Mouse (Mus musculus): ENCODE measurements around the gene Pxmp2. TPM values are rescaled to one million over a fixed set of nuclear protein-coding genes. Genes with fewer than 3 reads are reported as not detected.
A peak's percentile ranks its signal among the peaks of the same experiment; 100 is the strongest.

Pxmp2 gene
- polyA plus RNA-seq (2015; fragmentation: Nextera tagmentation; extraction: Ambion mirVana), result 8.0 and 9.7 TPM in 2 replicates

DNA sequence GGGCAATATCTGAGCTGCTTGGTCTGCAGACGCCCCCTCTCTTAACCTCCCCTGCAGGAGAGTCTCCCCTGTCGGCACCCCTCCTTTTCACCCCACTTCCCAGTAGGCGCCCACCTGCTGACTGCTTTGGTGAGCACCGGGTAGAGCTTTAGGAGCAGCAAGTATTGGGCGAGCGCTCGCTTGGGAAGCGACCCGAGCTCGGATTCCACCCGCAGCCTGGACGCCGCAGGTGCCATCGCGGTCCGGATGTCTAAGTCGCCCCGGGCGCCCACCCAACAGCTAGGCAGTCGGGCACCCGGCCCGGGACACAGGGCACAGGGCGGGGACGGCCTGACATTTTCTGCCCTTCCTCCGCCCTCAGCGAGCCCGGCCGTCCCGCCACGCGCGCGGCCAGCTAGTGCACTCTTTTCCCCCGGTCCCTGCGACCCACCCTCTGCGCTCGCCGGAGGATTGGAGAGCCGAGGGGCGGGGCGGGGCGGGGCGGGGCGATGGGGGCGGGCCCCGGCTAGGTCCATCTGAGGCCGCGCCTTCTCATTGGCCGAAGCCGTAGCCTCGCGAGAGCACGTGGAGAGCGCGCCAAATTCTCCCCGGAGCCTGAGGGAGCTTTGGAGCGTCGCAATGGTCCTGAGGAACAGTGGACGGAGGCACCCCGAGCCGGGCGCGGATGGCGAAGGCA, at the start of gene Pxmp2, which contains the start of gene Pole:
Pxmp2 (minus strand) TSS at position 417 of the 676 bp plus-strand sequence.
Pole (plus strand) TSS at position 537 of the 676 bp plus-strand sequence.
- Histone ChIP-seq H3K4me2 (replicated peaks) (peak within 1 kb of the TSS; percentile 93), H3K9ac (peak within 1 kb of the TSS; percentile 86), H3K27ac (no peak within 1 kb of the TSS; the same call in 1 of the 2 replicates), H3K9me3 (no peaks in the 10 kb centered on the region), H3K36me3 (peaks cover 19% of the 10 kb centered on the region), H3K4me3 (peak within 1 kb of the TSS; percentile 83), H3K4me1 (peaks cover 18% of the 10 kb centered on the region), H3K27me3 (peaks cover 24% of the 10 kb centered on the region)
- WGBS, result 0% methylated on average over 51 of the region's 64 CpGs
- ATAC-seq (ENCODE audit: low FRiP score, low read depth), result peak; percentile 99

DNA sequence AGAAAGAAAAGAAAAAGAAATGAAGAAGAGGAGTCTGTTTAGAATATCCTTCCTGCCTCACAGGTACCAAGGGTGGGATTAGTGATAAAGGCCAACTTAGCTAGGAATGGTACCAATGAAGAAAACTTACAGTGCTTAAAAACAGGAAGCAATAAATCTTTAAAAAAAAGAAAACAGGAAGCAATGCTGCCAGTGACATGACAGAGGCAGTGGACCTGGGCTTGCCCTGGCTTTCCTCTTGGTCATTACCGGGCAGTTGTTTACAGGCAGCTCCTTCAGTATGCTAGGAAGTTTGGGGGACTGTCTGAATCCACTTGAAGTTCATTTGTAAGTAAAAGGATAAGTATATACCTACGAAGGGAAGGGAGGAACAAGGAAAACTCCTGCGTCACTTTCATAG, 44.5 kb upstream of the Pxmp2 start:
- no peak overlapping the region for H3K4me2 ChIP-seq (replicated peaks)
- peaks cover 92% of the 10 kb centered on the region for H3K36me3 ChIP-seq
- H3K27ac ChIP-seq, result no peak overlapping the region
- no peaks in the 10 kb centered on the region for H3K9me3 ChIP-seq
- ATAC-seq (ENCODE audit: low FRiP score, low read depth), result no peak
- H3K4me3 ChIP-seq, result no peak overlapping the region
- 71% methylated on average over 3 of the region's 3 CpGs for WGBS
- no peaks in the 10 kb centered on the region for H3K4me1 ChIP-seq
- H3K9ac ChIP-seq, result no peak overlapping the region
- H3K27me3 ChIP-seq, result no peaks in the 10 kb centered on the region

DNA sequence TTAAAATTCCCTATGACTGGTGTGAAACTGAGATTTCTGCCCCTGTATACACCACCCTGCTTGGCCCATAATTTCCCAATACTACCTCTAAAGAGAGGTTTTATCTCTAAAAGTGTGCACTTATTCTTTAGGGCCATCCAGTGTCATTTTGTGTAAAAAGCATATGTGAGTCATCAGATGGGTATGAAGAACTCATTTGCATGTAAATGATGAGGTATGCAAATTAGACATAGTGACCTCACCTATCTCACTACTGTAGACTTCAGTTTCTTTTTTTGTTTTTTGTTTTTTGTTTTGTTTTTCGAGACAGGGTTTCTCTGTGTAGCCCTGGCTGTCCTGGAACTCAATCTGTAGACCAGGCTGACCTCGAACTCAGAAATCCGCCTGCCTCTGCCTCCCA, 27.1 kb upstream of the Pxmp2 start:
- Histone ChIP-seq H3K9me3 (no peaks in the 10 kb centered on the region), H3K4me2 (replicated peaks) (no peak overlapping the region), H3K36me3 (peaks cover 72% of the 10 kb centered on the region), H3K9ac (no peak overlapping the region), H3K4me3 (no peak overlapping the region), H3K27ac (no peak overlapping the region), H3K27me3 (no peaks in the 10 kb centered on the region), H3K4me1 (no peaks in the 10 kb centered on the region)
- WGBS, result 92% methylated on average over 3 of the region's 3 CpGs
- ATAC-seq (ENCODE audit: low FRiP score, low read depth), result no peak

DNA sequence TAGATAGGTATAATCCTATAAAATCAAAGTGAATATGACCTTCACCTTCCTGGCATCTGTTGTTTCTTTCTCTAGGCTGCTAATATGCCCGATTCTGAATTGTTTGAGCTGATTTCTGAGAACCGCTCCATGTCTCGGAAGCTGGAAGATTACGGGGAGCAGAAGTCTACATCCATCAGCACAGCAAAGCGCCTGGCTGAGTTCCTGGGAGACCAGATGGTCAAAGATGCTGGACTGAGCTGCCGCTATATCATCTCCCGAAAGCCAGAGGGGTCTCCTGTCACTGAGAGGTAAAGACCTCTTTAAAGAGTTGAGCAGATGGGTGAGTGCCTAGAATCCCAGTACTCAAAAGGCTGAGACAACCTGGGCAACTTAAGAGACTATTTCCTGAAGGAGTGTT, 22.9 kb upstream of the Pxmp2 start:
- no peak overlapping the region for H3K4me2 ChIP-seq (replicated peaks)
- no peak overlapping the region for H3K4me3 ChIP-seq
- no peaks in the 10 kb centered on the region for H3K4me1 ChIP-seq
- H3K27ac ChIP-seq, result no peak overlapping the region
- peaks cover 93% of the 10 kb centered on the region for H3K36me3 ChIP-seq
- H3K9ac ChIP-seq, result no peak overlapping the region
- H3K9me3 ChIP-seq, result no peaks in the 10 kb centered on the region
- no peaks in the 10 kb centered on the region for H3K27me3 ChIP-seq
- WGBS, result 95% methylated on average over 7 of the region's 7 CpGs
- ATAC-seq (ENCODE audit: low FRiP score, low read depth), result no peak

DNA sequence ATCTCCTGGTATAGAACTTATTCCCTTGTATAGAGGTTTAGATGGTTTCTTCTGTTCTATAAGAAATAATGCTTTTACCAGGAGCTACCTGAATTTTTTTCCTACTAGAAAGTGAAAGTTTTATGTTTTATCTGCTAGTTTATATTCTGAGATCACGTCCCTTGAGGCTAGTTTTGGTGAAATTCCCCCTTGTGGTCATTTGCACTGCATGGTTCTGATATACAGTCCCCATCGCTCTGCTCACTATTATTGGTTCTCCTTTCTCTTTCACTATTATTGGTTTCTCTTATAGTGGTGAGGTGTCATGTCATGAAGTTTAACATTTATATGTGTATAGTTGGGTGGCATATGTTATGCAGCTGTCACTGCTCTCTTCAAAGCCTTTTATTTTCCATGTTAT, 14.6 kb upstream of the Pxmp2 start:
- no peak for ATAC-seq (ENCODE audit: low FRiP score, low read depth)
- Histone ChIP-seq H3K4me1 (no peaks in the 10 kb centered on the region), H3K9me3 (no peaks in the 10 kb centered on the region), H3K4me3 (no peak overlapping the region), H3K27me3 (no peaks in the 10 kb centered on the region), H3K9ac (no peak overlapping the region), H3K4me2 (replicated peaks) (no peak overlapping the region), H3K36me3 (peaks cover 95% of the 10 kb centered on the region), H3K27ac (no peak overlapping the region)
- 93% methylated on average over 2 of the region's 2 CpGs for WGBS

DNA sequence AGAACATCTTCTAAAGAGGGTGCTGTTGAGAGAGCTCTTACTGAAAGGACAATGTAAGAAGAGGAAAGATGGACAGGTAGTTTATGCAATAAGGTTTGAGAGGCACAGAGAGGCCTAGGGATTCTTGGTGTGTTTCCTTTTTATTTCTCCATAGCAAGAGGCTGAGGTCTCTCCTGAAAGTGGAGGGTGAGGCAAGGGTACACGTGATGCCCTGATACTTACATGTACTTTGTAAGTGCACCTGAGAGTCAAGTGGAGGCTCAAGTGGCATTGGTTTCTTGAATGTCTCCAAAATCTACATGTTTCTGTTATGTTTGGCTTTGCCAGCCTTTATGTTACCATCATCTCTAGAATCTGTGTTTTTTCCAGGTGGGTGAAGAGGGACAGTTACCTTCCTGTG, 10.7 kb upstream of the Pxmp2 start:
- no peaks in the 10 kb centered on the region for H3K27me3 ChIP-seq
- peaks cover 90% of the 10 kb centered on the region for H3K36me3 ChIP-seq
- no peak overlapping the region for H3K4me3 ChIP-seq
- H3K4me1 ChIP-seq, result no peaks in the 10 kb centered on the region
- 97% methylated on average over 1 of the region's 1 CpGs for WGBS
- no peak overlapping the region for H3K9ac ChIP-seq
- no peak overlapping the region for H3K4me2 ChIP-seq (replicated peaks)
- no peak for ATAC-seq (ENCODE audit: low FRiP score, low read depth)
- H3K9me3 ChIP-seq, result no peaks in the 10 kb centered on the region
- no peak overlapping the region for H3K27ac ChIP-seq

- Histone ChIP-seq H3K4me2 (replicated peaks) (no peak overlapping the region), H3K27me3 (no peaks in the 10 kb centered on the region), H3K4me3 (no peak overlapping the region), H3K27ac (no peak overlapping the region), H3K4me1 (peaks cover 11% of the 10 kb centered on the region), H3K9ac (no peak overlapping the region), H3K36me3 (peaks cover 69% of the 10 kb centered on the region), H3K9me3 (no peaks in the 10 kb centered on the region)
- WGBS, result 92% methylated on average over 1 of the region's 1 CpGs
- no peak for ATAC-seq (ENCODE audit: low FRiP score, low read depth)
Measured at GRCm38 (mm10) chr5:110291649-110292048, 5.7 kb upstream of the Pxmp2 start.

DNA sequence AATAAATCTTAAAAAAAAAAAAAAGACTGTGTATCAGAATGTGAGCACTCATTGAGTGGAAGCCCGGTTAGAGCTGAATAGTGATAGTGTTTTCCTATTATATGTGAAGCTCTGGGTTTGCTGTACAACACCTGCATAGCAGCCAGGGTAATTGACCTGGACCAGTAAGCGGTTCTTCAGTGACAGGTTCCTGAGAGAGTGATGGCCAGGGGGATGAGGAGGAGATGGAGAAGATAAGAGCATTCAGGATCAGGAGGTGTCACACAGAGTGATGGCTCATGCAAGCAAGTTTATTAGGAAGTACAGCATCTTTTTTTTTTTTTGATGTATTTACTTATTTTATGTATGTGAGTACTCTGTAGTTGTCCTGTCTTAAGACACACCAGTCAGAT, 1.1 kb upstream of the Pxmp2 start:
- Histone ChIP-seq H3K27me3 (peaks cover 24% of the 10 kb centered on the region), H3K9ac (peak overlapping the region; percentile 86), H3K27ac (no peak overlapping the region), H3K4me2 (replicated peaks) (peak overlapping the region; percentile 93), H3K9me3 (no peaks in the 10 kb centered on the region), H3K4me1 (peaks cover 18% of the 10 kb centered on the region), H3K36me3 (peaks cover 31% of the 10 kb centered on the region), H3K4me3 (peak overlapping the region; percentile 83)
- ATAC-seq (ENCODE audit: low FRiP score, low read depth), result no peak
- WGBS, result 79% methylated on average over 2 of the region's 2 CpGs

DNA sequence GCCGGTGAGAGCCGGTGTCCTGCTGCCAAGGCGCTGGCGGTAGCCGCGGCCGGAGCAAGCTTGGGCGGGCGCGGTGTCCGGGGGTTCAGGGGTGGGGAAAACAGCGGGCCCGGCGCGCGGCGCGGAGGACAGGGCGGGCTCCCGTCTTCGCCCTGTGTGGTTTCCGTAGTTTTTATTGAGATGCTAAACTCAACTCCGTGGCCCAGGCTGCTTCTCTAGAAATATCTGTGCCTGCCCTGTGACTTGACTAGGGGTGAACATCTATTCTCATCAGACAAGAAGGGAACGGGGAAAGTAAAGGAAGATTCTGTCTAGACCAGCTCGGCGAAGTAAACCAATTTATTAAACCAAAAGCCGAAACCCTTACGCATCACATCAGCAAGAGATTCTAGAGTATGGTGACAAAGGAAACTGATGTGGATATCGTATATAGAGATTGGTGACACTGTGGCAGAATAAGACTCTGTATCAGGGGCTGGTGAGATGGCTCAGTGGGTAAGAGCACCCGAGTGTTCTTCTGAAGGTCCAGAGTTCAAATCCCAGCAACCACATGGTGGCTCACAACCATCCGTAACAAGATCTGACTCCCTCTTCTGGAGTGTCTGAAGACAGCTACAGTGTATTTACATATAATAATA, 579 bp upstream of the Pxmp2 start:
- ATAC-seq (ENCODE audit: low FRiP score, low read depth), result peak; percentile 81
- H3K27ac ChIP-seq, result no peak overlapping the region; the same call in 1 of the 2 replicates
- 3% methylated on average over 31 of the region's 31 CpGs for WGBS

GRCm38 (mm10) chr5:110285156-110285555, 830 bp downstream of the Pxmp2 start:
- 7% methylated on average over 15 of the region's 15 CpGs for WGBS
- Histone ChIP-seq H3K36me3 (peaks cover 12% of the 10 kb centered on the region), H3K4me3 (peak overlapping the region; percentile 83)

More for the DNA sequence above, 579 bp upstream of the Pxmp2 start:
- Histone ChIP-seq H3K4me2 (replicated peaks) (peak overlapping the region; percentile 93), H3K27me3 (peaks cover 24% of the 10 kb centered on the region), H3K9ac (peak overlapping the region; percentile 86), H3K36me3 (peaks cover 26% of the 10 kb centered on the region), H3K4me1 (peaks cover 18% of the 10 kb centered on the region), H3K4me3 (peak overlapping the region; percentile 83), H3K9me3 (no peaks in the 10 kb centered on the region)

GRCm38 (mm10) chr5:110284536-110284935, 1.4 kb downstream of the Pxmp2 start:
- no peak overlapping the region for H3K27ac ChIP-seq
- WGBS, result 20% methylated on average over 4 of the region's 4 CpGs
- no peak overlapping the region for H3K9ac ChIP-seq
- H3K4me2 ChIP-seq (replicated peaks), result peak overlapping the region; percentile 93
- no peak overlapping the region for H3K4me3 ChIP-seq
- no peaks in the 10 kb centered on the region for H3K9me3 ChIP-seq
- peaks cover 18% of the 10 kb centered on the region for H3K4me1 ChIP-seq
- H3K36me3 ChIP-seq, result peaks cover 5% of the 10 kb centered on the region
- H3K27me3 ChIP-seq, result peaks cover 24% of the 10 kb centered on the region
- ATAC-seq (ENCODE audit: low FRiP score, low read depth), result no peak

More at GRCm38 (mm10) chr5:110285156-110285555, 830 bp downstream of the Pxmp2 start:
- Histone ChIP-seq H3K27me3 (peaks cover 24% of the 10 kb centered on the region), H3K27ac (no peak overlapping the region), H3K9me3 (no peaks in the 10 kb centered on the region), H3K4me1 (peaks cover 18% of the 10 kb centered on the region), H3K4me2 (replicated peaks) (peak overlapping the region; percentile 93), H3K9ac (no peak overlapping the region)
- no peak for ATAC-seq (ENCODE audit: low FRiP score, low read depth)

GRCm38 (mm10) chr5:110281984-110282383, 4.0 kb downstream of the Pxmp2 start:
- 75% methylated on average over 2 of the region's 2 CpGs for WGBS
- H3K36me3 ChIP-seq, result no peaks in the 10 kb centered on the region
- no peak overlapping the region for H3K4me3 ChIP-seq
- no peaks in the 10 kb centered on the region for H3K9me3 ChIP-seq
- peaks cover 11% of the 10 kb centered on the region; the same call in 1 of the 2 replicates for H3K4me1 ChIP-seq
- no peak for ATAC-seq (ENCODE audit: low FRiP score, low read depth)
- H3K4me2 ChIP-seq (replicated peaks), result no peak overlapping the region
- no peak overlapping the region for H3K9ac ChIP-seq
- H3K27ac ChIP-seq, result no peak overlapping the region
- H3K27me3 ChIP-seq, result peaks cover 24% of the 10 kb centered on the region
